Mouse (Mus musculus) urinary bladder, postnatal 10 days (tissue): Measurements from ENCODE around the gene Pdyn.

Experiments used
- DNase-seq: peaks from one replicate; pipeline ENCODE4 v3.0.0; 2022; ENCODE audit warnings: low spot score

Gene Pdyn

DNA sequence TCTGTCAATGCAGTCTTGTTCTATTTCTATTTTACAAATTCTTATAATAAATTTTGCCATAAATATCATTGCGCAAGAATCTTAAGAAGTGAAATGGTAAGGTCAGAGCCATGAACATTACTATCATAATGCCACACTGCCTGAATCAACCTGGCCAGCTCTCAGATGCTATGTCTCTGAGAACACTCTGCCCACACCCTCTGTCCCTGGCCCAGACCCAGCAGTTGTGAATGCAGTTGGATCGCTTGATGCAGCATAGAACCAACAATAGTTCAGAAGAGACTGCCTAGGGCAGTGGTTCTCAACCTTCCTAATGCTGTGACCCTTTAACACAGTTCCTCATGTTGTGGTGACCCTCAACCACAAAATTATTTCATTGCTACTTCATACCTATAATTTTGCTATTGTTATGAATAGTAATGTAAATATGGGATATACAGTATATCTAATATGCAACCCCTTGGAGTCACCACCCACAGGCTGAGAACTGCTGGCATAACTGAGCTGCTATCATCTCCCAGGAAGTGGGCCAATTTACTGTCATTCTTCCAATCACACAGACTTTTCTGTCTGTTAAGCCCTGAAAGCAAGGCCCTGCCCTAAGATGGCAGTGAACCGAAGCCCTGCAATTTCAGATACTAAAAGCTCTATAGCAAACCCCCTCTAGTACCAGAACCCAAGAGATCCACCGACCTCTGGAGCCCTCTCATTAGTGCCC lies 45.3 kb downstream of the Pdyn start:
- no peak for DNase-seq

GRCm38 (mm10) chr2:129653632-129654031 lies 46.0 kb downstream of the Pdyn start:
- no peak for DNase-seq

GRCm38 (mm10) chr2:129652616-129653015 lies 47.0 kb downstream of the Pdyn start:
- DNase-seq, result no peak
